Mouse (Mus musculus) hematopoietic multipotent progenitor cell, adult 10-12 weeks (in vitro differentiated cells): ENCODE data around the gene Eprs. TPM values are rescaled to one million over a fixed set of nuclear protein-coding genes. Genes with fewer than 3 reads are reported as not detected.

Experiments used
- polyA plus RNA-seq: library from polyadenylated mRNA; stranded (reverse); fragments of >175 nt; gene quantifications from 2 replicates; pipeline ENCODE4 v1.2.3, GENCODE M21; 2012; ENCODE audit warnings: low replicate concordance

Gene Eprs
- polyA plus RNA-seq: 3.5 and 6.5 TPM in 2 replicates

GRCm38 (mm10) chr1:185362677-185363520 is at the start of gene Eprs:
TSS of gene Eprs (plus strand) at chr1:185363044.

GRCm38 (mm10) chr1:185328721-185329610 is 33.9 kb upstream of the Eprs start, which contains the start of gene Iars2:
TSS of gene Iars2 (minus strand) at chr1:185329396.

DNA sequence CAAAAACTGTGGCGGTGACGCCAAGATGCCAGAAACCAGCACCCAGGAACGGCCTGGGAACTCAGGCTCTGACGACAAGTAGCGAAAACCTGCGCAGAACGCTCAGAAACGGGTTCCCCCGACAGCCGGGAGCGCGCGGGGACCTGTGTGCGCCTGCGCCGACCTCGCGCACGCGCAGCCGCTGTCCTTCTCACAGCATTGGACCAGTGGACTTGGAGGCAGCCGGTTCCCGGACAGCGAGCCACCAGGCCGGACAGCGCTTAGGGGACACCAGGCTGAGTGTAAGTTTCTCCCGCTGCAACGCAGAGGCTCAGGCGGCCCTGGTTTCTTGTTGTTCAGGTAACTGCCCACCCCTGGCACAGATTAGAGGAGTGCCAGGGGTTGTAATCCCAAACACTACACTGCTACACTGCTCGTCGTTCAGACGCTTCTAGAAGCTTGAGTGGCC is 30.8 kb upstream of the Eprs start, which contains the start of gene Bpnt1:
TSS of gene Bpnt1 (plus strand) at position 167 of the 448 bp plus-strand sequence.

GRCm38 (mm10) chr1:185454575-185454954 is 91.7 kb downstream of the Eprs start, which contains the start of gene Slc30a10:
TSS of gene Slc30a10 (plus strand) at chr1:185454848.

Other genes with a start within 250 kb of the Eprs start
- 10.8 and 17.9 TPM in 2 replicates for gene Rab3gap2, start 158.9 kb upstream of the Eprs start, polyA plus RNA-seq
- 5.3 and 6.0 TPM in 2 replicates for gene Iars2, start 33.6 kb upstream of the Eprs start, polyA plus RNA-seq
- gene Bpnt1, start 30.9 kb upstream of the Eprs start, polyA plus RNA-seq: 3.4 and 13.6 TPM in 2 replicates
- gene Slc30a10, start 91.8 kb downstream of the Eprs start, polyA plus RNA-seq: 0.03 and 0.31 TPM in 2 replicates